Mouse (Mus musculus): ENCODE data around the gene Tank. TPM values are rescaled to one million over a fixed set of nuclear protein-coding genes. Genes with fewer than 3 reads are reported as not detected.
A peak's percentile ranks its signal among the peaks of the same experiment; 100 is the strongest.

Tank gene
- polyA plus RNA-seq, 1 experiment from 2014 or later = 28.0 TPM

GRCm38 (mm10) chr2:61635099-61635498 is 56.7 kb downstream of the Tank start:
- Histone ChIP-seq H3K27me3 (replicated peaks; ENCODE audit: control insufficient read depth, insufficient read depth, low read length) (no peaks in the 10 kb centered on the region), H3K9ac (ENCODE audit: low read depth, low read length) (no peak overlapping the region), H3K4me3 (ENCODE audit: low read length) (no peak overlapping the region), H3K9me3 (ENCODE audit: control insufficient read depth, low read length) (no peaks in the 10 kb centered on the region), H3K4me1 (ENCODE audit: control insufficient read depth, insufficient read depth, low read depth, low read length) (no peaks in the 10 kb centered on the region), H3K4me2 (ENCODE audit: low read length) (no peak overlapping the region), H3K27ac (ENCODE audit: low read depth, low read length) (no peak overlapping the region), H3K36me3 (ENCODE audit: control insufficient read depth, insufficient read depth, low read length) (no peaks in the 10 kb centered on the region)
- no peak for ATAC-seq
- 93% methylated on average over 1 of the region's 1 CpGs for WGBS

- H3K4me3 ChIP-seq (ENCODE audit: low read length) = no peak overlapping the region
- no peak overlapping the region for H3K4me2 ChIP-seq (ENCODE audit: low read length)
- H3K9me3 ChIP-seq (ENCODE audit: control insufficient read depth, low read length) = no peaks in the 10 kb centered on the region
- no peaks in the 10 kb centered on the region for H3K4me1 ChIP-seq (ENCODE audit: control insufficient read depth, insufficient read depth, low read depth, low read length)
- WGBS = 79% methylated on average over 6 of the region's 6 CpGs
- ATAC-seq = no peak
- no peak overlapping the region for H3K9ac ChIP-seq (ENCODE audit: low read depth, low read length)
- H3K27me3 ChIP-seq (replicated peaks; ENCODE audit: control insufficient read depth, insufficient read depth, low read length) = no peaks in the 10 kb centered on the region
- H3K36me3 ChIP-seq (ENCODE audit: control insufficient read depth, insufficient read depth, low read length) = no peaks in the 10 kb centered on the region
- no peak overlapping the region for H3K27ac ChIP-seq (ENCODE audit: low read depth, low read length)
These were observed 59.8 kb downstream of the Tank start for GRCm38 (mm10) chr2:61638182-61638581.

DNA sequence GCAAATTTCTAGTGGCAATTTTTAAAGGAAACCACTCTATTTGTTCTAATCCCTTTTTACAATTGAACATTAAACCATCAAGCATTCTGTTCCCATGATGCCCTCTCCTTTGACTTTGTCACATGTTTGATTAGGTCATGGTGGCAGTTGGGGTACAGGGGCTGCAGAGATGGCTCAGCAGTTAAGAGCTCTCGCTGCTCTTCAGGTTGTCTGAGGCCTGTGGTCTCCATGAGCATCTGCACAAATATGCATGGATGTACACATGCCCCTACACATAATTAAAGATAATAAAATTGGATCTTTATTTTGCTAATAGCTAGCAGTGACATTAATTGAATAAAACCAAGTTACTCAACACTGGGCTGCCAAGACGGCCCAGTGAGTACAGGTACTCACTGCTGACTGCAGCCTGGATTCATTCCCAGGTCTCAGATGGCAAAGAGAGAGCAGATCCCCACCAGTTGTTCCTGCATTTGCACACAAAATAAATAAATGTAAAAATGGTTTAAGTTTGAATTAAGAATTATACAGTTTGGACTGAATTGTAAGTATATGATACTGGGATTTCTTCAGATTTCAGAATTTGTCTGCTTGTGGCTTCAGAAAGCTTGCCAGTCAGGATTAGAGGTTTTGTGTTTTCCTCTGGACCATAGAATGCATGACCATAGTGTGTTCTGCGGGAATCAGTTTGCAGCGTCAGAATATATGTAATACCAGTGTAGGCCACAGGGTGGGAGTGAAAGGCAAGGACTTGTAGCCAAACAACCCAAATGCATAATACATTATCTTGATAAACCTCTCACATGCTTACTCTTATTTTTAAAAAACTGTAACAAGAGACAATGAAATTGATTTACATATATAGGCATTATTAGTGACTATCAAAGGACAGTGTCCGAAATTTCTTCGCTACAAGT is 64.3 kb downstream of the Tank start:
- Histone ChIP-seq H3K4me1 (ENCODE audit: control insufficient read depth, insufficient read depth, low read depth, low read length) (no peaks in the 10 kb centered on the region), H3K27me3 (replicated peaks; ENCODE audit: control insufficient read depth, insufficient read depth, low read length) (no peaks in the 10 kb centered on the region), H3K27ac (ENCODE audit: low read depth, low read length) (no peak overlapping the region), H3K4me2 (ENCODE audit: low read length) (no peak overlapping the region), H3K36me3 (ENCODE audit: control insufficient read depth, insufficient read depth, low read length) (no peaks in the 10 kb centered on the region), H3K4me3 (ENCODE audit: low read length) (no peak overlapping the region), H3K9me3 (ENCODE audit: control insufficient read depth, low read length) (no peaks in the 10 kb centered on the region), H3K9ac (ENCODE audit: low read depth, low read length) (no peak overlapping the region)
- ATAC-seq = peak; percentile 87
- WGBS = 53% methylated on average over 6 of the region's 6 CpGs

- Histone ChIP-seq H3K4me3 (ENCODE audit: low read length) (no peak overlapping the region), H3K9ac (ENCODE audit: low read depth, low read length) (no peak overlapping the region), H3K36me3 (ENCODE audit: control insufficient read depth, insufficient read depth, low read length) (no peaks in the 10 kb centered on the region), H3K4me1 (ENCODE audit: control insufficient read depth, insufficient read depth, low read depth, low read length) (peaks cover 7% of the 10 kb centered on the region), H3K27me3 (replicated peaks; ENCODE audit: control insufficient read depth, insufficient read depth, low read length) (no peaks in the 10 kb centered on the region), H3K4me2 (ENCODE audit: low read length) (no peak overlapping the region), H3K9me3 (ENCODE audit: control insufficient read depth, low read length) (no peaks in the 10 kb centered on the region), H3K27ac (ENCODE audit: low read depth, low read length) (no peak overlapping the region)
- 82% methylated on average over 4 of the region's 4 CpGs for WGBS
- ATAC-seq = no peak
These were observed 72.8 kb downstream of the Tank start for GRCm38 (mm10) chr2:61651206-61651605.

- no peak overlapping the region for H3K4me2 ChIP-seq (ENCODE audit: low read length)
- H3K4me1 ChIP-seq (ENCODE audit: control insufficient read depth, insufficient read depth, low read depth, low read length) = peaks cover 7% of the 10 kb centered on the region
- H3K9me3 ChIP-seq (ENCODE audit: control insufficient read depth, low read length) = no peaks in the 10 kb centered on the region
- H3K27me3 ChIP-seq (replicated peaks; ENCODE audit: control insufficient read depth, insufficient read depth, low read length) = no peaks in the 10 kb centered on the region
- ATAC-seq = no peak
- H3K27ac ChIP-seq (ENCODE audit: low read depth, low read length) = no peak overlapping the region
- H3K4me3 ChIP-seq (ENCODE audit: low read length) = no peak overlapping the region
- WGBS = 89% methylated on average over 3 of the region's 3 CpGs
- H3K9ac ChIP-seq (ENCODE audit: low read depth, low read length) = no peak overlapping the region
- H3K36me3 ChIP-seq (ENCODE audit: control insufficient read depth, insufficient read depth, low read length) = no peaks in the 10 kb centered on the region
These were observed 73.3 kb downstream of the Tank start for GRCm38 (mm10) chr2:61651640-61652039.

DNA sequence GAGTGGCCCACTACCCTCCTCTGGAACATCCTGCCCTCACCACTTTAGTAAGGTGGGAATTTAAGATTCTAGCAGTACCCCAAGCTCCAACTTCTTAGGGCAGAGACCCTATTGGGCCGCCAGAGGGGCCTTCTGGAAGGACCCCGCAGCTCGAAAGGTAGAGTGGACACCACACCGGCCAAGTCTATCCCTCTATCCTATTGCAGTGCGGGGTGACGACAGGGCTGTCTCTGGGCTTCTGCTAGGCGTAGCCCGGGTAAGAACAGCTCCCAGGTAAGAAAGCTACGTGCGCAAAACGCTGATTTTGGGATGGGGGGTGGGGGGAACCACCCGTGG is 76.6 kb downstream of the Tank start:
- H3K27me3 ChIP-seq (replicated peaks; ENCODE audit: control insufficient read depth, insufficient read depth, low read length) = no peaks in the 10 kb centered on the region; the same call in 1 of the 2 replicates
- no peaks in the 10 kb centered on the region for H3K9me3 ChIP-seq (ENCODE audit: control insufficient read depth, low read length)
- peaks cover 7% of the 10 kb centered on the region for H3K4me1 ChIP-seq (ENCODE audit: control insufficient read depth, insufficient read depth, low read depth, low read length)
- H3K9ac ChIP-seq (ENCODE audit: low read depth, low read length) = peak overlapping the region; percentile 93
- ATAC-seq = peak; percentile 28; the same call in 1 of the 2 replicates
- 5% methylated on average over 12 of the region's 12 CpGs for WGBS
- peak overlapping the region; percentile 76 for H3K4me3 ChIP-seq (ENCODE audit: low read length)
- H3K36me3 ChIP-seq (ENCODE audit: control insufficient read depth, insufficient read depth, low read length) = no peaks in the 10 kb centered on the region
- H3K27ac ChIP-seq (ENCODE audit: low read depth, low read length) = peak overlapping the region; percentile 94
- peak overlapping the region; percentile 95 for H3K4me2 ChIP-seq (ENCODE audit: low read length)

GRCm38 (mm10) chr2:61655382-61656281 is 77.2 kb downstream of the Tank start:
- H3K27ac ChIP-seq (ENCODE audit: low read depth, low read length) = peak overlapping the region; percentile 94
- peaks cover 7% of the 10 kb centered on the region for H3K4me1 ChIP-seq (ENCODE audit: control insufficient read depth, insufficient read depth, low read depth, low read length)
- no peaks in the 10 kb centered on the region; the same call in 1 of the 2 replicates for H3K27me3 ChIP-seq (replicated peaks; ENCODE audit: control insufficient read depth, insufficient read depth, low read length)
- peak overlapping the region; percentile 93 for H3K9ac ChIP-seq (ENCODE audit: low read depth, low read length)
- ATAC-seq = peak; percentile 80
- peak overlapping the region; percentile 95 for H3K4me2 ChIP-seq (ENCODE audit: low read length)
- 1% methylated on average over 46 of the region's 46 CpGs for WGBS
- no peaks in the 10 kb centered on the region for H3K36me3 ChIP-seq (ENCODE audit: control insufficient read depth, insufficient read depth, low read length)
- peak overlapping the region; percentile 76 for H3K4me3 ChIP-seq (ENCODE audit: low read length)
- no peaks in the 10 kb centered on the region for H3K9me3 ChIP-seq (ENCODE audit: control insufficient read depth, low read length)

DNA sequence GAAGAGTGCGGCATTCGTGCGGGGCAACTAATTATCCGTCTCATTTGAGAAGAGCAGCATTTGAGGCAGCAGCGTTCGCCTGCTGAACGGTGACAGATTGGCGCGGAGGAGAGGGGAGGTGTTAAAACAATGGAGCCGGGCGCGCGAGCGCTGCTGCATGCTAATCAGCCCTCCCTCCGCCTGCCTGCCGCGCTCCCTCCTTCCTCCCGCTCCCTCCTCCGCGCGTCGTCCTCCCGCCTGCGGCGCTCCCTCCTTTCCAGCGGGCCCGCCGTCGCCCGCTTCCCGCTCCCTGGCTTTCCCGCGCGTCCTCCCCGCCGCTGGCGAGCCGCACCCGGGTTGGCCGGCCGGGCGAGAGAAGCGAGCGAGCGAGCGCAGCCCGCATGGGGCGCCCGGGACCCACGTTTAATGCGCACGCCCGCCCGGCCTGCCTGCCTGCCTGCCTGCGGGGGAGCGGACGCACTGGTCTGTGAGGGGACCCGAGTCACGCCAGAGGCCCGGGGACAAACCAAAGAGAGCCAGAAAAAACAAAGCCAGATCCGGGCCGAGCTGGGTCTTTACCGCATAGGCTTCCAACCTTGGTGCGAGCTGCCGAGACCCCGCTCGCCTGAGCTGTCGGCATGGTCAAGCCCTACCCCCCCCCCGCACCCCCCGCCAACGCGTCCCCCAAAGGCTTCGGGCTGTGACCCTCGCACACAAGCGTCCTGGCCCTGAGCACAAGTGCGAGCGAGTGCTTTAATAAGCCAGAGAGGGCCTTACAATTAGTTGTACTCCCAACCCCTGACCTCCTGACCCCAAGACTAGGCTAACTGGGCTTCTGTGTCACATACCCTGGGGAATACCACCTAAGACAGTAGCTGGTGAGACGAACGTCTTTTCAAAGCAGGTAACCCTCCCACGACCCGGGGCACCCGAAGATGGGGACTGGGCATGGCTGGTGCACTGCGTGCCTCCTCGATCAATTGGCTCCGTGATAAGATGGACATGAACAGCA is 78.3 kb downstream of the Tank start:
- Histone ChIP-seq H3K4me3 (ENCODE audit: low read length) (peak overlapping the region; percentile 76), H3K9me3 (ENCODE audit: control insufficient read depth, low read length) (no peaks in the 10 kb centered on the region), H3K4me2 (ENCODE audit: low read length) (peak overlapping the region; percentile 95), H3K4me1 (ENCODE audit: control insufficient read depth, insufficient read depth, low read depth, low read length) (peaks cover 7% of the 10 kb centered on the region), H3K9ac (ENCODE audit: low read depth, low read length) (peak overlapping the region; percentile 93), H3K27me3 (replicated peaks; ENCODE audit: control insufficient read depth, insufficient read depth, low read length) (no peaks in the 10 kb centered on the region; the same call in 1 of the 2 replicates), H3K27ac (ENCODE audit: low read depth, low read length) (peak overlapping the region; percentile 94), H3K36me3 (ENCODE audit: control insufficient read depth, insufficient read depth, low read length) (no peaks in the 10 kb centered on the region)
- under 1% methylated on average over 79 of the region's 85 CpGs for WGBS
- peak; percentile 94 for ATAC-seq
